Mouse (Mus musculus) G1E-ER4 (cell line): Measurements from ENCODE around the gene Trpc7. TPM values are rescaled to one million over a fixed set of nuclear protein-coding genes. Genes with fewer than 3 reads are reported as not detected.

Experiments
- GATA1 ChIP-seq: IDR thresholded peaks from one replicate; pipeline ENCODE4 v1.8.0; 2012; ENCODE audit warnings: low read length, inconsistent platforms
- polyA plus RNA-seq: library from polyadenylated mRNA; stranded (reverse); fragments of >175 nt; gene quantifications from 2 replicates; pipeline ENCODE4 v1.2.3, GENCODE M21; 2012

Gene Trpc7
- polyA plus RNA-seq, 1 experiment, result not detected

GRCm38 (mm10) chr13:56766211-56766610 is 129.6 kb downstream of the Trpc7 start:
- no peak for TF ChIP-seq GATA1

- TF ChIP-seq GATA1, result no peak
Measured at GRCm38 (mm10) chr13:56765284-56766032, 130.3 kb downstream of the Trpc7 start.

- TF ChIP-seq GATA1, result no peak
Measured at GRCm38 (mm10) chr13:56762446-56763229, 133.2 kb downstream of the Trpc7 start.

- TF ChIP-seq GATA1, result no peak
Measured at GRCm38 (mm10) chr13:56758492-56758891, 137.3 kb downstream of the Trpc7 start.

- TF ChIP-seq GATA1, result no peak
Measured at GRCm38 (mm10) chr13:56757201-56757600, 138.6 kb downstream of the Trpc7 start.

GRCm38 (mm10) chr13:56755871-56756270 is 139.9 kb downstream of the Trpc7 start:
- TF ChIP-seq GATA1, result no peak

GRCm38 (mm10) chr13:56753192-56753951 is 142.4 kb downstream of the Trpc7 start, which contains the start of gene Gm45623:
TSS of gene Gm45623 (minus strand) at chr13:56753827.
- TF ChIP-seq GATA1, result no peak

GRCm38 (mm10) chr13:56752474-56753191 is 143.2 kb downstream of the Trpc7 start:
- no peak for TF ChIP-seq GATA1

- TF ChIP-seq GATA1, result no peak
Measured at GRCm38 (mm10) chr13:56751774-56752173, 144.0 kb downstream of the Trpc7 start.

GRCm38 (mm10) chr13:56749377-56749776 is 146.4 kb downstream of the Trpc7 start:
- TF ChIP-seq GATA1, result no peak

- TF ChIP-seq GATA1, result no peak
Measured at GRCm38 (mm10) chr13:56747554-56747953, 148.2 kb downstream of the Trpc7 start.

- TF ChIP-seq GATA1, result no peak
Measured at GRCm38 (mm10) chr13:56746739-56747532, 148.9 kb downstream of the Trpc7 start.

GRCm38 (mm10) chr13:56742325-56742901 is 153.4 kb downstream of the Trpc7 start:
- no peak for TF ChIP-seq GATA1

GRCm38 (mm10) chr13:56741691-56742090 is 154.1 kb downstream of the Trpc7 start:
- TF ChIP-seq GATA1, result no peak
